Mouse (Mus musculus) monocyte, adult 2 months (primary cell): ENCODE results near the gene Ankrd66.

Experiments
- DNase-seq, 2 experiments: peaks; one replicate each; pipeline ENCODE4 v3.0.0; 2022; ENCODE audit warnings: low spot score in 2 of 2, low read depth in 1 of 2

Ankrd66 gene

DNA sequence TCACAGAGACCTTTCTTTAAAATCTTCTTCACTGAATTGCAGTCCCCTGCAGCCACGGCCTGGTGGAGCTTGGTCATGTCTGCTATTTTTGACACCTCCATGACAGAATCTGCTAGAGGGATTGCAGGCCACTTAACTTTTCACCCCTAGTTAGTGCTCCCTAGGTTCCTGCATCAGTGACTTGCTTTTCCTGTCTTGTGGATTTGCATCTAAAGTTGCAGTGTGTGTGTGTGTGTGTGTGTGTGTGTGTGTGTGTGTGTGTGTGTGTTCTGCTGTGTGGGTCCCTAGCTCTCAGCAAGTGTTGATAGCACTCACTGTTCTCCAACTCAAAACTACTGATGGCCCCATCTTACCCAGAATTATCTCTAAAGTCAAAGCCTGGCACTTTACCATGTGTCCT, at the start of gene Ankrd66:
TSS of gene Ankrd66 (minus strand) at position 101 of the 400 bp plus-strand sequence.
- DNase-seq: no peak

- DNase-seq: no peak
These were observed 49.2 kb upstream of the Ankrd66 start for GRCm38 (mm10) chr17:43592296-43593291.

DNA sequence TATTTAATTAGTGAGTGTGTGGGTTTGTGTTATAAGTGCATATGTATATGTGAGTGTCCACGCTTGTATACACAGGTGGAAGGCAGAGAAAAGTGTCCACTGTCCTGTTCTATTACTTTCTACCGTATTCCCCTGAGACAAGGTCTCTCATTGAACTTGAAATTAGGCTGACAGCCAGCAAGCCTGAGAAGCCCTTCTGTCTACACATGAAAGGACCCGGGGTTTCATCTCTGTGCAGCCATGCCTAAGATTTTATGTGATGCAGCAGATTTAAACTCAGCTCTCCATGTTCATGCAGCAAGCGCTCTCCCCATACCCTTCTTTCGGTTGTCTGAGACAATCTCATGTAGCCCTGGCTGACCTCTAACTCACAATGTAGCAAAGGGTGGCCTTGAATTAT, 47.1 kb upstream of the Ankrd66 start:
- no peak for DNase-seq

DNA sequence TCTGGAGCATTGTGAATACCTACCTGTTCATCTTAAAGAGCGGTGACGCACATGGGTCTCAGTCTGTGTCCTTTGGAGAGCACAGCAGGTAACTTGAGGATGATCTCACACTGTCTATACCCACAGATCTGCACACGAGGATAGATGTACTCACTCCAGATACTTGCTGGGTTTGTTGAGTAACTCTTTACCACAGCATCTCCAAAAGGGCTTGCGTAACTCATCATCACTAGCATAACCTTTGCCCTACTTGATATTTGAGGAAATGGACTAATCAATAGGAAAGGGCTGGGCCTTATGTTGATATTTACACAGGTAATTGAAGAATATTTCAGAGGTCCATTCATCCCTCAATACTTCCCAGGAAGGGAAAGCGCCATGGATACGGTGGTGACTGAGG, 46.3 kb upstream of the Ankrd66 start:
- peak in 1 of 2 experiments; percentile 27 for DNase-seq

GRCm38 (mm10) chr17:43587278-43587677, 43.8 kb upstream of the Ankrd66 start:
- no peak for DNase-seq

DNA sequence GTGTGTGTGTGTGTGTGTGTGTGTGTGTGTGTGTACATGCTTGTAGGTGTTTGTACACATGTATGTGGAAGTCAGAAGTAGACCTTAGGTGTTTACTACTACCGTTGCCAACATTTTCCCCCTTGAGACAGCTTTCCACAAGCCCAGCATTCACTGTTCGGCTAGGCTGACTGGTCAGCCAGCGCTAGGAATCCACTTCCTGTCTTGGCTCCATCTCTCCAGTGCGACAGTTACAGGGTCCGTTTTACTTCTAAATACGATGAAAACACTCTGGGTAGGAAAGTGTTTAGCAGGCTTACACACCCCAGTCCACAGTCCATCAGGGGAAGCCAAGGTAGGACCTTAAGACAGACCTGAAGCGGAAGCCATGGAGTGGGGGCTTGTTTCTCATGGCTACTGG, 41.3 kb upstream of the Ankrd66 start:
- no peak for DNase-seq

GRCm38 (mm10) chr17:43581012-43581467, 37.6 kb upstream of the Ankrd66 start:
- DNase-seq: no peak

GRCm38 (mm10) chr17:43580456-43580855, 37.0 kb upstream of the Ankrd66 start:
- no peak for DNase-seq

GRCm38 (mm10) chr17:43573624-43574073, 30.2 kb upstream of the Ankrd66 start:
- peak; percentile 47 to 56 for DNase-seq

GRCm38 (mm10) chr17:43569287-43569686, 25.8 kb upstream of the Ankrd66 start:
- no peak for DNase-seq

GRCm38 (mm10) chr17:43567992-43568888, 24.8 kb upstream of the Ankrd66 start, which contains the start of gene Pla2g7:
Gene Pla2g7 (plus strand): TSS chr17:43568098.
- DNase-seq: peak in 1 of 2 experiments; percentile 28

GRCm38 (mm10) chr17:43567593-43567991, 24.2 kb upstream of the Ankrd66 start:
- DNase-seq: no peak

DNA sequence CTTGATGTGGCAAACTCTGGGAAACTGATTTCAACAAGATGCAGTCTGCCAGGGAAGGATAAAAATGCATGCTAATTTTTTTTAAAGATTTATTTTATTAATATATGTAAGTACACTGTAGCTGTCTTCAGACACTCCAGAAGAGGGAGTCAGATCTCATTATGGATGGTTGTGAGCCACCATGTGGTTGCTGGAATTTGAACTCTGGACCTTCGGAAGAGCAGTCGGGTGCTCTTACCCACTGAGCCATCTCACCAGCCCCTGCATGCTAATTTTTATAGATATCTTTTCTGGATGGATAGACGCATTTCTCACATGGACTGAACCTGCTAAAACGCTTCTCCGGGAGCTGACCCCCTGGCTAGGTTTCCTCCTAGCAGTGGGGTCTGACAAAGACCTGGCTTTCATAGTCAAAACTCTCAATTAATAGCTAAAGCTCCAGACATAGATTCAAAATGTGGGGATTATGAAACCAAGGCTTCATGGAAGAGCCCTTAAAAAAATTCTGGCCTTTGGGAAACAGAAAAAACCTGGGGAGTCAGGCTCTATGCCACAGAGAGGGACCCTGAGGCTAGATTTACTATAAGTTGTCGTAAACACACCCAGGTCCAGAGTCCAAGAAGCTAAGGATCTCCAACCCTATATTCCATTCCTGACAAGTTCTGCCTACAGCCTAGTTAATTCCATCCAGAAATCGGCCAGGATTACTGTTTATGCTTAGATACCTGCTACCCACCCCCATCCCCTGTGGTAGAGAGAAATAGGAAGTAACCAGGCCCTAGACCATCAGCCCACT, 20.0 kb upstream of the Ankrd66 start:
- DNase-seq: no peak

DNA sequence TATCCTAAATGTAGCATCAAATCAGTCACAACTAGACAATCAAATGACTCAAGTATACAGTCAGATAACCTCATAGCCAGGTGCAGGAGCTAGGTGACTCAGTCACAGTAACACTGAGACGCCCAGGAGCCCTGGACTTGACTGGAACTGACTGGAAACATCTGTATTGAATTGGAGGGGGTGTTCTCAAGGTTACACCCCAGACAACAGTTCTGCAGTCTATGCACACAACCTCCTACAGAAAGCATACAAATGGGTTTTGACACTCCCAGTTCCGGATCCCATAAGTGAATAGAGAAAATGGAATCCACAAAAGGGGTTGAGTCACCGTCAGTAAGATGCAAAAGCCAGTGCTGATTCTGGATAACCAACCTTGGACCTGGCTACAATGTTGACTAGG, 15.2 kb upstream of the Ankrd66 start:
- no peak for DNase-seq

DNA sequence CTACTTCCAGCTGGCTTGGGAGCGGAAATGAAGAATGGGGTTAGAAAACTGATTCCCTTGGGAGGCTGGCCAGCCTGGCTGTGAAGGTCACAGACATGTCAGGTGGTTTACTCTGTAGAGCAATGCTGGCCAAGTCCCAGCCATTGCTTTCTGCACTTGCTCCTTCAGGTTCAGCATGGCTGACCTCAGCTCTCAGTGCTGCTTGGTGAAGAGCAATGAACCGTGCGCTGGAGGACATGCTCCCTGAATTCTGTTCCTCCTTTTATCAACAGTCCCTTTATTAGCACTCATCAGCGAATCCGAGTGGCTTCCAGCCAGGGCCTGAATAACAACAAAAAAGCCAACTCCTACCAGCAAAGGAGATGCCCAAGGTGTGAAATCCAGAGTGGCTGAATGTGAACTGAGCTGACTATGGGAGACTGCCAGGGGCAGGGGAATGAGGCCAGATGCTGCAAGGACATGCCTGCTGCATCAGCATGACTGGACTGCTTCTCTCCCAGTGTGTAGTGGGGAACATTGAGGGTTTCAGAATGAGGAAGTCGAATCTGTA, 14.2 kb upstream of the Ankrd66 start:
- peak; percentile 35 to 64 for DNase-seq

DNA sequence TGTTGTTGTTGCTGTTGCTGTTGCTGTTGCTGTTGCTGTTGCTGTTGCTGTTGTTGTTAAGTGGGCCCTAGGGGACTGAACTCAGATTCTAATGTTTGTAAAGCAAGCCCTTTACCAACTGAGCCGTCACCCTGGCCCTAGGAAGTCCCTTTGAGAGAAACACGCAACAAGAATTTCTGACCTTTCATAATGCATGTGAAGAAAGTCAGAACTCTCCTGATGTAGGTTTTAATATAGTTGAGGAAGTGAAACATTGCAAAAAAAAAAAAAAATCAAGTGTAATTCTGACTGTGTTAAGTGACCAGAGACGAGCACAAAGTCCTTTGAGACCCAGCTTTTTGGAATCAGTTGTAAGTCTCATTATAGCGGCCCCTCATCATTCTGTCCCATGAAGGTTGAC, 13.7 kb upstream of the Ankrd66 start:
- peak in 1 of 2 experiments; percentile 21 for DNase-seq

DNA sequence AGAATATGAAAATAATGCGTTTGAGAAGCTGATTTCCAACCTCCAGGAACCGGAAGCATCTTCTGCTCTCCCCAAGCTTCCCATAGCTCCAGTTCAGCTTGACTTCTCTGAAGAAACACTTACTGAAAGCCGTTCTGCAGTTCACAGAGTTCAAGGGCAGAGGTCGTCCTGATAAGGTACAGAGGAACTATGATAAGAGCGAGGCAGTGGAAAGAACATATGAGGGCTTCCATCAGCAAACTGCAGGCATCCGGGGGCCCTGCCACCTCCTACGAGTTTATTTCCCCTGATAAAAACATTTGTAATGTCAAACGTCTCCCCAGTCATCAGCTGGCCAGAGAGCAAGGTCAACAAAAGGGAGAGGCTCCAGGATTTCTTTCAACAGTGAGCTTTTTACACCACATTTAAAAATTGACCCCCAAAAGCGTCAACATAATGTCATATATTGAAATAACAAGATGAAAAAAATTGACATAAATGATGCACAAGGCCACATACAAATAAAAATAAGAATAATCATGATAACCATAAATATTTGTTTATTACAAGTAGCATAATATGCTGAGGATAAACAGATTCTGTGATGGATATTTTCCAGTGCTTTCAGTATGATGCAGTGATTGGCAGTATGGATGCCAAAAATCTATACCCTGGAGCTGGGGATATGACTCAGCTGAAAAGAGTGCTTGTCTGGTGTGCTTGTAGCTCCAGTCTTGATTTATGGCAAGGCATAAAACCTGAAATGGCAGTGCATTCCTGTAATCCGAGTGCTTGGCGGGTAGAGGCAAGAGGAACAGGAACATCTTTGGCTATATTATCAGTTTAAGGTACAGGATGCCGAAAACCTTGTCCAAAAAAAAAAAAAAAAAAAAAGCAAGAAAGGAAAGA, 11.3 kb upstream of the Ankrd66 start:
- no peak for DNase-seq

- DNase-seq: no peak
These were observed 7.7 kb upstream of the Ankrd66 start for GRCm38 (mm10) chr17:43551122-43551630.

DNA sequence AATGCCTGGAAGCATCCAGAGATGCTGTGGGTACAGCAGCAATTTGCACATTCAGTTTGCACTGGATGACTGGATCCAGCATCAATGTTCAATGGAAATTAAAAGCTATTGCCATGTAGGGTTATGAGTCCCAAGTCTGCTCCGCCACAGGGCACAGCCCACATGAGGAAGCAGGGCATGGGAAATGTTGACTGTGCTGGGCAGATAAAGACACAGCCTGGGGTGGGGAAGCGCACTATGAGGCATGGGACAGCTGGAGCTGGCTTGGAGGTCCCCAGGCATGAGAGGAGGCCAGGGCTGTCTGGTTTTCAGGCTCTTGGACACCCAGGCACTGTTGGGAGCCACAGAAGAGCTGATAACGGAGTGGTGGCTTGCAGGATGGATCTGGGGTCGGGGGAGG, 601 bp upstream of the Ankrd66 start:
- DNase-seq: no peak
